Mouse (Mus musculus) erythroblast, adult 5-6 weeks (primary cell): ENCODE measurements around the gene Canx. TPM values are rescaled to one million over a fixed set of nuclear protein-coding genes. Genes with fewer than 3 reads are reported as not detected.

Experiments used
- ATAC-seq: replicated peaks from 2 replicates; pipeline ENCODE4 v1.8.0; 2016; ENCODE audit warnings: moderate number of reproducible peaks, mild to moderate bottlenecking, moderate TSS enrichment, inconsistent platforms; ENCODE audit not compliant: poor library complexity, low FRiP score, severe bottlenecking
- total RNA-seq, 2 experiments: library from RNA; stranded (forward) in 1 of 2; stranded (reverse) in 1 of 2; fragments of 150-400 nt in 1 of 2; fragments of 200-764, 138-1000 nt in 1 of 2; gene quantifications; 2 replicates each; pipeline versions ENCODE4 v1.2.3 to v1.2.4; 2015 to 2017; ENCODE audit warnings: low replicate concordance in 2 of 2

Canx gene
- total RNA-seq, 2 experiments from 2014 or later = 101 to 226 TPM

DNA sequence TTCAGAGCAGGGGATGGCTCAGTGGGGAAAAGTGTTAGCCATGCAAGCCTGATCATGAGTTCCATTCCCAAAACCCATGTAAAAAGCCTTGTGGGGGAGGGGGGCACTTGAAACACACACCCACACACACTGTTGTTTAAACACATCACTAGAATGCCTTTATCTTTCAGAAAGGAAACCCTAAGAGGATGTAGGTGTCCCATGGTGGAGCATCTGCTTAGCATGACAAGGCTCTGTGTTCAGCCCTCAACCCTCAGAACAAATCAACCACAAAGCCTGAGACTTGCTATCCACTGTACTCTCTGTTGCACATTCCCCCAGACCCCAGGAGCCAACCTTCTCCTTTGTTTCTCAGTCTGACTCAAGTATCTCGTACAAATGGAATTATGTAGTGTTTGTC is 45.4 kb downstream of the Canx start:
- no peak for ATAC-seq

DNA sequence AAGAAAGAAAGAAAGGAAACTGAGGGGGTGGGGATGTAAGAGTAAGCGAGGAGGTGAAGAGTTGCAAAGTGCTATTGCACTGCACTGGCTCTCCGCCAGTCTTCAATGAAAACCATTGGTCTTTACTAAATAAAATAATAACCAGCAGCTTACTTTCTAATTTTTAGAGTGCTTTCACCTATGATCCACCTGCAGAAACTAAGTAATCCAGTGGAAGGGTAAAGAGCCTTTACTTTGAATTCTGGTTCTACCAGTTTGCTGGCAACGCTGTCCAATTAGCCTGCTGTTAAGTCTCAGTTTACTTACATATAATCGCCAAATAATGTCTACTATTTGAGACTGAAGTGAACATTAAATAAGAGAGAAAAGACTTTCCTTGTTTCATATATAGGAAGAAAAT is 46.5 kb downstream of the Canx start:
- ATAC-seq = no peak

DNA sequence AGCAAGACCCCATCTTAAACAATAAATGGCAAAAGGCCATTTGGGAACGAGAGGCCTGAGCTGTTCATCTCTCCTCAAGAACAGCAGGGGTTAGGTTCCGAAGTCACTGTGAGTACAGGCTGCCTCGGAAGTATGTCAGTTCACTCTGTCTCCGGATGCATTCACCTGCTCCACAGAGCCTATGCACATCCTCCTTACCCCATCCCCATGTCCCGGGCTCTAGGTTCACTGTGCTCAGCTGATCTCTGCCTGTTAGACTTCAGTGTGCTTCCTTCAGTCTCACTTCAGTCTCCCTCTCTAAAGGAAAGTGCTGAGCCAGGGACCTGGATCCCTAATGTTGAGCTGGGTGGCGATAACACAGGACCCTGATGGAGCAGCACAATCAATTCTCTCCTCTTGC is 47.8 kb downstream of the Canx start:
- 0 out of 2 replicates have a peak, but pooled peaks have one; percentile 11 for ATAC-seq

DNA sequence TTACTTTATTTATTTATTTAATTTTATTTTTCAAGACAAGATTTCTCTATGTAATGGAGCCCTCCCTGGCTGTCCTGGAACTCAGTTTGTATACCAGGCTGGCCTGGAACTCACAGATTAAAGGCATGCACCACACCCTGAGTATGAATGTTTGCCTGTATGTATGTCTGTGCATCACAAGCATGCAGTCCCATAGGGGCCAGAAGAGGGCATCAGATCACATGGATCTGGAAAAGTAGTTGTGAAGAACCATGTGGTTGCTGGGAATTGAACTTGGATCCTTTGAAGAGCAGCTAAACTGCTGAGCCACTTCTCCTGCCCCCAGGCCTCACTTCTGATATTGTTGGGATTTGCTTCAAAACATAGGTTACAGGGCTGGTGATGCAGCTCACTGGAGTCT is 48.4 kb downstream of the Canx start:
- ATAC-seq = no peak

DNA sequence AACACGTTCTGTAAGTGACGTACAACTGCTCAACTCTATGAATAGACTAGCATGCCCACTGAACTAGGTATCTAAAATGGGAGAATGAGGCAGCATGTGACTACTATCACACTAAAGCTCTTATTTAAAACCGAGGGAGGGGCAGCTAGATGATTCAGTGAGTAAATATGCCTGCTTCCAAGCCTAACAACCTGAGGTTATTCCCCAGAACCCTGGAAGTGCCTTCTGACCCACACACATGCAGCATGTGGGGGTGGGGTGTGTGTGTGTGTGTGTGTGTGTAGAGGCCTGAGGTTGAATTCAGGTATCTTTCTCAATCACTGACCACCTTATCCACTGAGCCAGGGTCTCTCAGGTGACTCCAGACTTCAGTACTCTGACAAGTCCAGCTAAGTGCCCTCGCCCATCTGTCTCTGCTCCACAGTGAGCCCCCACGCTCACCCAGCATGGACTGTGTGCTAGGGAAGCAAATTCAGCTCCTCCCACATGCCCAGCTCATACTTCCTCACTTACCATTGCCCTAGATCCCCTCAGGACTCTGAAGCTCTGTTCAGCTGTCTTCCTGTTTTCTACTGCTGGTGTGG is 49.8 kb downstream of the Canx start:
- no peak for ATAC-seq

DNA sequence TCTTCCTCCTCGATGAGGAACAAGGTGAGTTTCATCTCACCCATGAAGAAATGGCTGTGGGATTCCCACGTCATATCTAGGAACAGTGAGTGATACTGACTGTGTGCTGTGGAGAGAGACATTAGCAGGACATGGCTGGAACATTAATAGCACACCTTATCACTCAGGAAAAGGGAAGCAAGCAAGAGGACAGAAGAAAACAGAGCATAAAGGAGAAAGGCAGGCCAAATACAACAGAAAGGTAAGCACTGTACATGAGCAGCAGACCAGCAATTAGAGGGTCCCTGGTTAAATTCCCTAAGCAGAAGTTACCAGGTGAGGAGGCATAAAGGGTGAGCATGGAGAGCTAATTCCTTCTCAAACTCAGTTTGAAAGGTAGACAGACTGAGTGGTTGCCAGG is 50.4 kb downstream of the Canx start:
- ATAC-seq = no peak

DNA sequence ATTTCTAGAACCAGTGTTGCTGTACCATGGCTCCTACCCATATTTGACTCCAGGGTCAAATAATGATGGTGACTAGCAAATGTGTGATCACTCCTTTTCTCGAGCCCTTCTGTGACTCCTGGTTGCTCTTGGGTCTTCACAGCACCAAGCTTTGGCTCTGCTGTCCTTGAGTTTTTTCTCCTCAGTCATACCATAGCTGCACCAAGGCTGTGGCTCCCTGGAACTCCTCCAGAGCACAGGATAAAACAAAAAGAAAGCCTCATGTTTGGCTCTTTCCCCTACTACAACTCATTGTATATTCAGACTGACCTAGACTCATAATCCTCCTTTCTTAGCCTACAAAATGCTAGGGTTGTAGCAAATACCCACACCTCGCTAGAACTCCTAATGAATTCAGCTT is 52.7 kb downstream of the Canx start:
- no peak for ATAC-seq

DNA sequence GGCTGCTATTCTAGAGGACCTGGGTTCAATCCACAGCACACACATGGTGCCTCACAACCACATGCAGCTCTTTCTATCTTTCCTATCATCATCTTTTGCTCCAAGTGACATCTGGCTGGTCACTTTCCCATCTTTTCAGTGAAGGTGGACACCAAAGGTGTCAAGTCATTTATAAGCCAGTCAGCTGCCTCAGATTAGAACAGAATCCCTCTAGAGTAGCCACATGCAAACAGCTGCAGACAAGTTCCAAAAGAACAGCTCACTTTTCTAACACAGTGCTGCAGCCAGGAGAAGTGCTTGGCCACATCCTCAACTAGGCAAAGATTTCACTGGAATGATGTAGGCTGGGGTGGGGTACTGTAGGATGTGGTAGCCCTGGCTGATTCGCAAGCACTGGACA is 55.6 kb downstream of the Canx start:
- ATAC-seq = no peak

DNA sequence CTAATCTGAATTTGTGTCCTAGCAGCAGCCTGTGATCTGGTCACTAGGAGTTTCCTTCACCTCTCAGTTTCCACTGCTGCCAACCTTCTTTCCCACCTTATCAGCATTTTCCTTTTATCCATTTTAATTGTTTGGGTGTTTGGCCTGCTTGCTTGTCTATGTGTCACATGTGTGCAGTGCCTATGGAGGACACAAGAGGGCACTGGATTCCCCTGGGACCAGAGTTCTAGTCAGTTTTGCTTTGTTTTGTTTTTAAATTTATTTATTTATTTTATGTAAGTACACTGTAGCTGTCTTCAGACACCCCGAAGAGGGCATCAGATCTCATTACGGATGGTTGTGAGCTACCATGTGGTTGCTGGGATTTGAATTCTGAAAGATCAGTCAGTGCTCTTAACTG is 56.3 kb downstream of the Canx start:
- ATAC-seq = 0 out of 2 replicates have a peak, but pooled peaks have one; percentile 54

DNA sequence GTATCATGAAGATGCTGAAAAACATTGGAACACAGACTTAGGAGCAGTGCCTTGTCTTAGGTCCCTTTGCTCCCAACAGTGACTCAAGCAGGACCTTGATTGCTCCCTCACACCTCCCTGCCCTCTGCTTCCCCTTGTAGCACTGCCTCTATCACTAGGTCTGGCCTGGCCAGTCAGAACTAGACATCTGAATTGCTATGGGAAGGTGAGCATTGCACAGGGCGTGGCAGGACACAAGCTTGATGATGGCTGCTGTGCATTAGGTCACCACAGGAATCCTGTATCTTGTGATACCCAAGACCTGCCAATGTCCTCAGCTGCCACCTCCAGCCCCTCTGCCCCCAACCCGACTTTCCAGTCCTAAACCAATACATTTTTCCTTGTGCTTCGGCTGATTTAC is 58.5 kb downstream of the Canx start:
- ATAC-seq = no peak

DNA sequence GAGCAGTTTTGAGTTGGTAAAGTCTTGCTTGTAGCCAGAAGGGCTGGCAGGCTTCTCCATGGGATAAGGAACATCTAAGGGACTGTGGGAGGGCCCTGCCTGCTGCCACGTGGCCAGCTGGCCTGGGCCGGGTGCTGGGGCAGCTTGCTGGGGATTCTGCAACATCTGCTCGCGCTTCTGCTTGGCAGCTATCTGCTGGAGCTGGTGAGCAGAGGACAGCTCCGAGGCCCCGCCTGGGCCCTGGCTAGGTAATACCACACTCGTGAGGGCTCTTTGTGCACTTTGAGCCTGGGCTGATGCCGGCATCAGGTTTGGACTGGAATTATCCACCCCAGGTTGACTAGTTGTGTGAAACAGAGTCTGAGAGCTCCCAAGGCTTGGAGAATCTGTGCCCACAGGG is 59.5 kb downstream of the Canx start:
- no peak for ATAC-seq

DNA sequence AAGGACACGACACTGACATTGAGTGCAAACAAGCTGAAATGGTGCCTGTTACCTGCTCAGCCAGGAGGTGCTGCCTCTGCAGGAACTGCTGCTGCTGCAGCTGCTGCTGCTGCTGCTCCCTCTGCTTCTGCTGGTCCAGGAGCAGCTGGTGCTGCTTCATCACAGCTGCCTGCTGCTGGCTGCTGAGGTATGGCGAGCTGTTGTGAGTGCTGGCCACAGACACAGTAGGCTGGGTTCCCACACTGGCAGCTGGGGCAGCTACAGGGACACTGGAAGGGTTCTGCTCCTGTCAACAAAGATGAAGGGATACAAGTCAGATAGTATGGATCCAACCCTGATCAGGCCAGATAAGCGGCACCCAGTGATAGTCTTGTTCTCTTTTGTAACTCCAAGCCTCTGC is 62.3 kb downstream of the Canx start:
- ATAC-seq = no peak

DNA sequence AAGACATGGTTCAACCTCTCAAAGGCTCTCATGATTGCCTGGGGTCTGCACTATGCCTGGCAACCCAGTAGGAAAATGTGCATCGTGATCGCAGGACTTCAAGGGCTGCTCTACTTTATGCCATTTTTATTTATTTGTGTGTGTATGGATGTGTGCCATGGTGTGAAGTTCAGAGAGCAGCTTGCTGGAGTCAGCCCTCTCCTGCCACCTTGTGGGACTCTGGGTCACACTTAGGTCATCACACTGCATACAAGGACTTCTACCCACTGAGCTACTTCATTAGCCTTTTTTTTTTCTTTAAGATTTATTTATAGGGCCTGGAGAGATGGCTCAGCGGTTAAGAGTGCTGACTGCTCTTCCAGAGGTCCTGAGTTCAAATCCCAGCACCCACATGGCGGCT is 63.5 kb downstream of the Canx start:
- no peak for ATAC-seq

DNA sequence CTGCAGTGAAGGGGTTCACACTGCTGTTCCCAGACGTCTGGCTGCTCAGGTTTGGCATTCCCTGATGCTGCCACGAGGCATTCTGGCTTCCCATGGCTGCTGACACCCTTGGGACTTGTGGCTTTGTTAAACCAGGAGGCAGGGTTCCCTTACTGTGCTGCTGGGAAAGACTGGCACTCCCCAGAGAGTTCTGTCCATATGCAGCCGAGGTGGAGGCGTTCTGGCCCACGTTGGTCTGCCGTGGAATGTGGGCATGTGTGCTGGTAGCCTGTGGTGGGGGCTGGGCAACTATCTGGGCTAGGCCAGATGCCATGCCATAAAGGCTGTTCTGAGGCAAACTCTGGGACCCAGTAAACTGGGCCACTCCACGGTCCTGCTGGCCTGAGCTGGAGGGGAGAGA is 67.2 kb downstream of the Canx start:
- no peak for ATAC-seq

DNA sequence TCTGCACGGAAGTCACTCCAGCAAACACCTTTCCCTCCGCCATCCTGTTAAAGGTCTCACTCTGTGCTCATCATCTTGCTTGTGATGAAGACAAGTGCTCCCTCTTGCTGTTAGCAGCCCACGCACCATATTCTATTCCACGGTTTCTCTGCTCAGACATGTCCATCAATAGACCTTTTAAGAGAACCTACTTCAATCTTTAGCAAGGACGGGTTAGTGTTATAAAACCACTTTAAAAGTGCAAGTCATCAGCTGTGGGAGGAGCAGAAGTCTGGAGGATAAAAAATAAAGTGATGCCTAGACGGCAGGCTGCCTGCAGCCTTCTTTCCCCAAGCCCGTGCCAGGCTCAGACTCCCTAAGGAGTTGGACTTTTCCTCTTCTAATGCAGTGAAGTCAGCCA is 68.9 kb downstream of the Canx start:
- ATAC-seq = 0 out of 2 replicates have a peak, but pooled peaks have one; percentile 34

DNA sequence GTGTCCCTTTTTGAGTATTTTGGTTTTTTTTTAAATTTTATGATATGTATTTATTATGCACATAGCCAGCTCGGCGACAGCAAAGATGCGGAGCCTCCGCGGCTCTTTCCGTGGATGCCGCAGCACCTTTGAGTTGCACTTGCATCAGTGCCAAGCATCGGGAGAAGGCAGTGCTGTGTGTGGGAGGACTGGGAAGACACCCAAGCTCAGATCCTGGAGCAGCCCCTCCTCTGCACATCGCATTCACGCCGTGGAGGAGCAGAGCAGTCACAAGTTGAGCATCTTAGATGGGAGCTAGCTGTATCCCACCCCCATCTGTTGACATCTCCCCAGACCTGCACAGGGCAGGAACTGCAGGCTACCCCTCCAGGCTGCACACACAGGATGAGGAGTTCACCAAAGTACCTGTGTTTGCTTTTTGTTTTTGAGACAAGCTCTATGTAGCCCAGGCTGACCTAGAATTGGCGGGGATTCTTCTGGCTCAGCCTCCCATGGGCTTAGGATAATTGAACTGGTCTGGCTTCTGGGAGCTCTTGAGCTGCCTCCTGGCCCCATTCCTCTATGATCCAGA is 71.4 kb downstream of the Canx start:
- ATAC-seq = no peak

DNA sequence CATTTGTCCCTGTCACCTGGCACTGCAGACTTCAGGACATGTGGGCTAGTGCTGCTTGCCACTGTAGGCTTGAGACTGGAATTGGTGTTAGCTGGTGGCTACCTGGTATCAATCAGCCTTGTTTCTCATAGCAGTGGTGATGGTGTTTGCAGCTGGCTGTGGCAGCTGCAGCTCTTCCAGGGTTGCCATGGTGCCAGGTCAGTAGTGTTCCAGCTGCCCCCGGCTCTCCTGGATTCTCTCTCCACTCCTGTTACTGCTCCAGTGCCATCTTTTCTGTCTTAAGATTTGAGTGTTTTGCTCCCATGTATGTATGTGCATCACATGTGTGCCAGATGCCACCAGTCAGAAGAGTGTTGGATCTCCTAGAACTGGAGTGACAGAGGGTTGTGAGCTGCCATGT is 72.1 kb downstream of the Canx start:
- no peak for ATAC-seq

DNA sequence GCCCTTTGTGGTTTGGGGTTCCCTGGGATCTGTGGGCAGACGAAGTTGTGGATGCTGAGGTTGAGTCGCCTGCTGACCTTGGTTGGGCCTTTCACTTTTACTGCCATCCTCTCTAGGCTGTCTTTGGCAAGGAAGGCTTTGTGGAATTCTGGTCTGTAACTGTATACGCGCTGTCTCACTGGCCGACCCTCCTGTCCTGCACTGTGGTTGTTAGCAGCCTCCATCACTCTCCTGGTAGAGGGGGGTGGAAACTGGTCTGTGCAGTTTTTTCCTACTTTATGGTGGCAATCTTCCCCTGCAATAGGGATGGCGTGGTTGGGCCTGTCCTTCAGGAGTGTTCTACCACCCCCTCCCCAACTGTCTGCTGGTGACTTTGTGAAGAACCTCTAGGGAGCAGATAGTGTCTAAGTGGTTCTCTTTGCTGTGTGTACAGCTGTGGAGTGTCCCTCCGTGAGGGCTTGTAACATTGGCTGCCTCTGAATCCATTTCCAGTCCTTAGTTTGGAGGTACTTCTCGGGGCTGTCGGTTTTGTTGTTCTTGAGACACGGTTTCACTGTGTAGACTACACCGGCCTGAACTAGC is 72.7 kb downstream of the Canx start:
- no peak for ATAC-seq

DNA sequence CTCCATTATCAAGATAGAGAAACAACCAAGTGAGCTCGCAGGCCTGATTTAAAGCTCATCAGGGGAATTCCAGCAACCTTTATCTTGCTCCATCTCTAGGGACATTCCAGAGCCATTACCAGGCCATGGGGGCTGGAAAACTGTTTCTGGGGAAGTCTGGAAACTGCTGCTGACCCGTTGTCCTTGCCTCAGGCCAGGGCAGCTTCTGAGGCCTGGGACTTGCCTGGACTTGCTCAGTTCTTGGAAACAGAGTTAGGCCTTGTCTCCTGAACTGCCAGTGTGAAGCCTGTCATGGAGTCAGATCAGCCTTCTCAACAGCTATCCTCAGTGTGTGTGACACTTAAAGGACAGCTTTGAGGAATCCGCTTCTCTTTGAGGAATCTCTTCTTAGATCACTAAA is 73.3 kb downstream of the Canx start:
- ATAC-seq = no peak

DNA sequence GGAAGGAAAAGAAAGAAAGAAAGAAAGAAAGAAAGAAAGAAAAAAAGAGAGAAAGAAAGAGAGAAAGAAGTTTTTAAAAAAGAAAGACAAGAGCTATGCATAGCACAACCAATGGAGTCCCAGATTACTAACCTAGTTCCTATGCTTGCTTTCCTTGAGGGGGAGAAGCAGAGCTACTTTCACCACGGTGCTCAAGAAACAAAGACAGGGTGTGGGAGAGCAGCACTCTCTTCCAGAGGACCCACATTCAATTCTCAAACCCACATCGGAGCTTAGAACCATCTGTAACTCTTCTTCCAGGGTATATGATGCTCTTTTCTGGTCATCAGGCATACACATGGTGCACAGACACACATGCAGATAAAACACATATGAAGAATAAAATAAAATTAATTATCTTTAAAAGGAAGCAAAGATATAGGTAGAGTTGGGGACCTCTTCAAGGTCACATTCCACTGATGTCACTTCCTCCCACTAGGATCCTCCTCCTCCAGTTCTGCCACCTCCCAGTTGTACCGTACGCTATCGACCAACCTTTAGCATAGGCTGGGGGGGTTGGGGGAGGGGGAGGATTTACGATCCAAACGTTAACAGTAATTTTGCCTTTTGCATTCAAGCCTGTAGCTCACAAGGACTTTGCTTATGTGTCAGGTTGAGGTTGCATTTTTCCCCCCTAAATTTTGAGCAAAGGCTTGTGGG is 76.9 kb downstream of the Canx start:
- no peak for ATAC-seq

DNA sequence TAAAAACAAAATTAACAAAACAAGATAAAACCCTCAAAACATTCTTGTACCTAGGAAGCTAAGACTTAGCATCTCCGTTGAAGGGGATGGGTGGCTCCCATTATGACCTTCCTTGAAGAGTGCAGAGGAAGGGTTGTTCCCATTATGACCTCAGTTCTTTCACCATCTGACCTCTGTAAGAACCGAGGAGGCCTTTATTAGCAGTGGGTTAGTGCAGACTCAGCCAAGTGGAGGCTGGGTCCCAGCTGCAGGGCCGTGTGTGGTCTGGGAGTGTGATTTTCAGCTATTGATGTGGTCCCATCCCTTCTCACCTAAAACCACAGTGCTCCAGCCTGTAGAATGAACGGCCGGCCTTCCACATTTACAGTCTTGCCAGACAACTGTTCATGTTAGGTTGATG is 80.2 kb downstream of the Canx start:
- no peak for ATAC-seq
